Mouse (Mus musculus) gastrocnemius, postnatal 10 days (tissue): ENCODE measurements at regions not wholly inside any gene's neighbourhood (a gene's known extent, or its start where the extent isn't known, plus 50 kb on each side); places are given as distances from the start of the nearest gene placed in this dataset.

ENCODE experiments used
- DNase-seq: peaks from one replicate; pipeline ENCODE4 v3.0.0; 2021; ENCODE audit warnings: mixed read lengths

DNA sequence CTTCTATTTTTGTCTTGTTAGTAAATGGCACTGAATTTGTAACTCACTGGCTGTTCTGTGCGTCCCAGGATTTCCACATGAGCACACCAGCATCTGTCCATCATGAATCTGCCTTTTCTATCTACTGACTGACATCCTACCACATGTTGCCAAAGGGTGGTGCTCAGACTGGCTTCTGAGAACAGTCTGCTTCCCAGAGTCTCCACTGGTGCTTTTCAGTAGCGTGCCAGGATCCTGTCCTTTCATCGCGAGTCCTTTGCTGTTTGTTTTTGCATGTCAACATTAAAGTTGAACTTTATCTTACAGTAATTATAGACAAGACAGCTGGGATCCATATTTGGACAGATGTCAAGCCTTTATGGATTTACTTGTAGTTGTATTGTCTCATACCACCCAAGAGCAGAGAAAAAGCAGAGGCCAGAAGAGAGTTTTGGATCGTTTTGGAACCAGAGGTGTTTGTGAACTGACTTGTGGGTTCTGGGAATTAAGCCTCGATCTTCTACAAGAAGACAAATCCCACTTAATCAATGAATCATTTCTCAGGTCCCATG lies 314.0 kb upstream of the Agtr1b start:
- DNase-seq, result no peak

DNA sequence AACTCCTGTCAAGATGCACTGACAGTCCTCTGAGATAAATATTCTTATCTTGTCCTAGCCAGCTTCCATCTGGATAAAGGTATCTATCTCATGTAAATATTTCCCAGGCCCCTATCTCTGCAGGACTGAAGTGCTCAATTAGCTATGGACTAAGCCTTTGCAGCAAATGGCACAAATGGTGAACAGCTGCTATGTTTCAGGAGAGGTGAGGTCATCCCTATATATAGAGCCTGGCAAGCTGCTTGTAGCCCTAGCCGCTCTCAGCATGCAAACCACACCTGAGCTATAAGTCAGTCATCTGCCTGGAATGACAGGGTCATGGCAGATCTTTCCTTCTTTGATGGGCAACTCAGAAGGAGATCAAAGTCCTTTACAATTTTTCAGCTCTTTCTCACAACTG lies 294.9 kb upstream of the Agtr1b start:
- DNase-seq, result peak; percentile 34

DNA sequence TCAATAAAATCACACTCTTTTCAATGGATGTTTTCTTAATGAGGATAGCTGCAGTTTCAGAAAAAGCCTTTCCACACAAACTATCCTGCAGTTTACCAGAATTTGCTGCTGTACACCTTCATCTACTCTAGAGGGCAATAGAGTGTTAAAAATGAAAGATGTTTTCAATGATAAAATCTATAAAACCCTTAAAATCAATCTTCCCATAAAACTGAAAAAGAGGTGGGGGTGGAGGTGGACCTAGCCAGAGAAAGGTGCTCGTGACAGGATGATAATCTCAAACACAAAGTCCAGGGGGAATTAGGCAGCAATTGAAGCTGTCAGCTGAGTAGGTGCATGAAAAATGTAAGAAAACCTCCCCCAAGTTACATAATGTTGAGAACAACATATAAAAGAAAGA lies 288.4 kb upstream of the Agtr1b start:
- DNase-seq, result no peak
